Mouse (Mus musculus) olfactory bulb, adult 2 months (tissue): Measurements from ENCODE around the gene Tspan33.

Experiments used
- CTCF ChIP-seq: fragments of 200-500 bp; IDR thresholded peaks from 2 replicates; pipeline ENCODE4 v1.5.1; 2012; ENCODE audit warnings: low read depth, mild to moderate bottlenecking, low read length, moderate library complexity; ENCODE audit not compliant: insufficient read depth
- POLR2A ChIP-seq: fragments of 200-500 bp; IDR thresholded peaks from 2 replicates; pipeline ENCODE4 v1.6.1; 2012; ENCODE audit warnings: mild to moderate bottlenecking, low read depth, low read length, moderate library complexity; ENCODE audit not compliant: insufficient read depth

GRCm38 (mm10) chr6:29667266-29667665, 26.8 kb upstream of the Tspan33 start:
- TF ChIP-seq CTCF (no peak), POLR2A (no peak)
